Mouse (Mus musculus): ENCODE data around the gene Dpp7. TPM values are rescaled to one million over a fixed set of nuclear protein-coding genes. Genes with fewer than 3 reads are reported as not detected.

Gene Dpp7
- polyA plus RNA-seq, 1 experiment from 2014 or later: 21.4 TPM

DNA sequence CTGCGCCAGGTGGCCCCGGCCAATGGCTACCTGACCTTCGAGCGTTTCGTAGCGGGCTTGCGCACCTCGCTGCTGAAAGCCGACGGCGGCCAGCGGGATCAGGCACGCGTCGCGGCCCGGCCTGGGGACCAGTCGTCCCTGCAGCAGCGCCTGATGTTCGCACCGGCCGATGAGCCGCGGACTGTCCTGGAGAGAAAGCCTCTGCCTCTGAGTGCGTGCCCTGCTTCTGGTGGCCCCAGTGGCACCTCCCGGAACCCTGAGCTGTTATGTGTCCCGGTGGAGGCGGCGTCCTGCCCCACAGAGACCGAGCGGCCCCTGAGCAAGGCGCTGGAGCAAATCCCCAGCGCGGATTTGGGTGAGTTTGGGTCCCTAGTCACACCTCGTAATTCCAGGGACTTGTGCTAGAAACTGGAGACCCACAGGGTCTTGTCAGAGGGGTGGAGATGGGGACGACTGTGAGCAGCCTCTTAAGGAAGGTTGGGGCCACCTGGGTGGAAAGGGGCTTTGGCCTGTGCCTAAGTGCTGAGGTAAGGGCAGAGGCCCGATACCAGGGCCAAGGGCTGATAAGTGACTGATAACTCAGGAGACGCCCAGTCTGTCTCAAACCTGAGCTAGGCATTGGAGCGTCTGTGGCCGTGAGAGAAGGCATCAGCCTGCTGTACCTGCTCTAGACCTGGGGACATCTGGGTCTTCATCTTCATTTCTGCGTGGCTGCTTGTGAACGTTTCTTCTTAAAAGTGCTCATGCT is 16.7 kb upstream of the Dpp7 start:
- Histone ChIP-seq H3K9ac (ENCODE audit: low read length) (peak overlapping the region; percentile 79), H3K27ac (ENCODE audit: low read depth, low read length) (0 out of 2 replicates have a peak overlapping the region, but pooled peaks have one; percentile 44), H3K4me3 (ENCODE audit: low read depth, low read length) (peak overlapping the region; percentile 71), H3K4me2 (ENCODE audit: low read length) (peak overlapping the region; percentile 92), H3K4me1 (ENCODE audit: control insufficient read depth, insufficient read depth, low read length) (peaks cover 10% of the 10 kb centered on the region), H3K9me3 (replicated peaks; ENCODE audit: control insufficient read depth, low read length) (no peaks in the 10 kb centered on the region), H3K36me3 (ENCODE audit: control insufficient read depth, insufficient read depth, low read length) (peaks cover 21% of the 10 kb centered on the region), H3K27me3 (replicated peaks; ENCODE audit: control insufficient read depth, insufficient read depth, low read length) (no peaks in the 10 kb centered on the region)
- peak; percentile 18 for ATAC-seq
- DNase-seq (ENCODE audit: low spot score): no peak
- WGBS: 1% methylated on average over 42 of the region's 42 CpGs

DNA sequence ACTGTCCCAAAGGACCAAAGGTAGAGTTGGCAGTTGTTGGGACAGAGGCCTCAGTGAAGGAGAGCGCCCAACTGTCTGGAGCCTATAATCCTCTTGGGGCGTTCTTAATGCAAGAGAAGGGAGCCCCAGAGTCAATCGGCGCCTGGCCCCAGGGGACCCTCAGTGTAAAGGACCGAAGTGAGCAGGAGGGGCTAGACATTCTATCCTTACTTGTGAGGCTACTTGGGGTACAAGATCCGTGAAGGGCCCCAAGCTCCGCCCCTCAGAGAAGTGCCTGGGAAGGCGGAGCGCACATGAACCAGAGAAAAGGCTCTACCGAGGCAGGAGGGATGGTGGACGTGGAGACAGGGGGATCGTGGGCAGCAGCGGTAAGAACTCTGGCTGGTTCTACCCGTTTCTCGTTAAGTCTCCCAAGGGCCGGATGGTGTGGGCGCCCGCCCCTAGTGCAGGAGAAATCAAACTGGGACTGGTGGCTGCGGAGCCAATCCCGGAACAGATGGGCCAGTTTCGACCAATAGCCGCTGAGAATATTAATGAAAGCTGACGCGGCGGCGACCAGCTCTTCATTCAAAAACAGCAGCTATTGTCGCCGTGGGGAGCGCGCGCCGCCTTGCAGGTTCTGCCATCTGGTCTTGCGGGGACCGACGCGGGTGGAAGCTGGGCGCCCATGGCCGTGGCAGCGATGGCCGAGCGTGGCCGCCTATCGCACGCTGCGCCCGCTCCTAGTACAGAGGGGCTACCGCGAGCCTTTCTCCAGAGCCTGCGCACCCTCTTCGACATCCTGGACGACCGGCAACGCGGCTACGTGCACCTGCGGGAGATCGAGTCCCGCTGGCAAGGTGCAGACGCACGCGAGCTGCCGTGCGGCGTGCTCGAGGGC is 15.8 kb upstream of the Dpp7 start, which contains the start of gene Sapcd2:
Gene Sapcd2 (plus strand): TSS at position 558 of the 880 bp plus-strand sequence.
- H3K27ac ChIP-seq (ENCODE audit: low read depth, low read length): peak within 1 kb of the TSS; percentile 61; the same call in 1 of the 2 replicates
- peak within 1 kb of the TSS; percentile 71 for H3K4me3 ChIP-seq (ENCODE audit: low read depth, low read length)
- peaks cover 14% of the 10 kb centered on the region for H3K36me3 ChIP-seq (ENCODE audit: control insufficient read depth, insufficient read depth, low read length)
- ATAC-seq (peak; percentile 96), DNase-seq (ENCODE audit: low spot score) (peak; percentile 96)
- WGBS: 1% methylated on average over 65 of the region's 65 CpGs
- H3K9me3 ChIP-seq (replicated peaks; ENCODE audit: control insufficient read depth, low read length): no peaks in the 10 kb centered on the region
- H3K4me2 ChIP-seq (ENCODE audit: low read length): peak within 1 kb of the TSS; percentile 92
- no peaks in the 10 kb centered on the region for H3K27me3 ChIP-seq (replicated peaks; ENCODE audit: control insufficient read depth, insufficient read depth, low read length)
- H3K4me1 ChIP-seq (ENCODE audit: control insufficient read depth, insufficient read depth, low read length): peaks cover 10% of the 10 kb centered on the region
- H3K9ac ChIP-seq (ENCODE audit: low read length): peak within 1 kb of the TSS; percentile 79

DNA sequence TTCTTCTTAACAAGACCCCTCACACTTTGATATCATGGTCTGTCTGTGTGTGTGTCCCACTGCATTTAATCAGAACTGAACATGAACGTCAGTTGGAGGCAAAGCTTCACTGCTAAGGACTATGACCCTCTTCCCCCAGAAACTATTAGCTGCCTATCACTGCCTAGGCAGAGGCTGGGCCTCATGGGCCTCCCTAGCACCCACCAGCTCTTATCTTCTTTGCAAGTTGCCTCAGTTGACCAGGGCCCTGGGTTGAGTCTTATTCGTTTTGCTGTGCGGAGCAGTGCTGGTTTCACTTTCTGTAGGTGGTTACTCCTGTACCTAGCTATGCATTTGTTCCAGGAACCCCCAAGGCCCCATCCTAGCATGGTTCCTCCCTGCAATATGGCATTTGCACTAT is 13.8 kb upstream of the Dpp7 start:
- peaks cover 10% of the 10 kb centered on the region for H3K4me1 ChIP-seq (ENCODE audit: control insufficient read depth, insufficient read depth, low read length)
- no peak overlapping the region for H3K27ac ChIP-seq (ENCODE audit: low read depth, low read length)
- WGBS: 91% methylated on average over 3 of the region's 3 CpGs
- H3K27me3 ChIP-seq (replicated peaks; ENCODE audit: control insufficient read depth, insufficient read depth, low read length): peaks cover 13% of the 10 kb centered on the region; the same call in 1 of the 2 replicates
- no peak overlapping the region for H3K4me2 ChIP-seq (ENCODE audit: low read length)
- no peak overlapping the region for H3K4me3 ChIP-seq (ENCODE audit: low read depth, low read length)
- no peak overlapping the region for H3K9ac ChIP-seq (ENCODE audit: low read length)
- no peak for DNase-seq (ENCODE audit: low spot score)
- ATAC-seq: no peak
- no peaks in the 10 kb centered on the region for H3K36me3 ChIP-seq (ENCODE audit: control insufficient read depth, insufficient read depth, low read length)
- H3K9me3 ChIP-seq (replicated peaks; ENCODE audit: control insufficient read depth, low read length): no peaks in the 10 kb centered on the region

DNA sequence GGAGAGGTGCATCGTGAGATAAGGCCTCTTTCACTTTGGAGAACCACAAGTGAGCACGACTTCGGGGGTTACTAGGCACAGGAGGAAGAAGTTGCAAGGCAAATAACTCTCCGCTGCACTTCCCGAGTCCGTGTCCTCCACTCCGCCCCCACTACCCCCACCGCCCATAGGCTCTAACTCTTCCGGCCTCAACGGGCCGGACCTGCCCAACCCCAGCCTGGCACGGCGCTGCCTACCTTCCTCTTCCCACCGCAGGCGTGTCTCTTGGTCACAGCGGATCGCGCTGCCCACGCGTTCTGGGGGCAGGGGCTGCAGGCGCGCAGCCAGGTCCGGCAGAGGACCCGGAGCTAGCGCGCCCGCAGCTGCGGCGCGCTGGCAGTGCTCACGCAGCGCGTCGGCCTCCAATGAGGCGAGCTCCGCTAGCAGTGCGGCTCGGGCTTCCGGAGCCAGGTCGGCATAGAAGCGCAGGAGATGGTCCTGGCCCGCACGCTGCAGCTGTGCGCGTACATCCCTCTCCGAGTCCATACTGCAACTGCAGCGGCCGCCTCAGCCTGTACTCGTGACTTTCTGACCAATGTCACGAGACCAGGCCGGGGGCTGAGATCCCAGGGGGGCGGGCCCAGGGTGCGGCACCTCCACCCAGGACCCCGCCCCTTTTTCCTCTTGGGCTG is 9.1 kb upstream of the Dpp7 start, which contains the start of gene Uap1l1:
Gene Uap1l1 (minus strand): TSS at position 592 of the 671 bp plus-strand sequence.
- DNase-seq (ENCODE audit: low spot score): peak; percentile 63
- Histone ChIP-seq H3K4me1 (ENCODE audit: control insufficient read depth, insufficient read depth, low read length) (no peaks in the 10 kb centered on the region), H3K36me3 (ENCODE audit: control insufficient read depth, insufficient read depth, low read length) (no peaks in the 10 kb centered on the region), H3K9ac (ENCODE audit: low read length) (peak within 1 kb of the TSS; percentile 68), H3K9me3 (replicated peaks; ENCODE audit: control insufficient read depth, low read length) (no peaks in the 10 kb centered on the region), H3K27ac (ENCODE audit: low read depth, low read length) (no peak within 1 kb of the TSS), H3K4me2 (ENCODE audit: low read length) (peak within 1 kb of the TSS; percentile 98), H3K4me3 (ENCODE audit: low read depth, low read length) (peak within 1 kb of the TSS; percentile 46), H3K27me3 (replicated peaks; ENCODE audit: control insufficient read depth, insufficient read depth, low read length) (peaks cover 22% of the 10 kb centered on the region)
- 1% methylated on average over 51 of the region's 54 CpGs for WGBS
- peak; percentile 85 for ATAC-seq

DNA sequence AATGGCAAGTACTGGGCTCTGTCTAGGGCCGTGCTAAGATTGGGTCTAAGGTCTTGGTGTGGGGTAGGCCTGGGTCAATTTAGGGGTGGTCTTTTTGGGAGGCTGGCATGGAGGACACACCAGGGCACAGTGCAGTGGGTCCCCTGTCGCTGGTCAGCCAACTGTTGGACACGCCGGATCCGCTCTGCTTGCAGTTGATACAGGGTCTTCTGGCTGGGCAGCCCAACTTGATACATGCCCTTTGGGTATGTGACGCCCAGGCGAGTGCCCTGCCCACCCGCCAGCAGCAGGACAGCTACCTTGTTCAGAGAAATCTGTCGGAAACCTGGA is 8.6 kb upstream of the Dpp7 start:
- peak overlapping the region; percentile 68; the same call in 1 of the 2 replicates for H3K9ac ChIP-seq (ENCODE audit: low read length)
- peak overlapping the region; percentile 46 for H3K4me3 ChIP-seq (ENCODE audit: low read depth, low read length)
- peak overlapping the region; percentile 98 for H3K4me2 ChIP-seq (ENCODE audit: low read length)
- no peaks in the 10 kb centered on the region for H3K36me3 ChIP-seq (ENCODE audit: control insufficient read depth, insufficient read depth, low read length)
- DNase-seq (ENCODE audit: low spot score): no peak
- H3K27me3 ChIP-seq (replicated peaks; ENCODE audit: control insufficient read depth, insufficient read depth, low read length): peaks cover 22% of the 10 kb centered on the region
- no peak for ATAC-seq
- no peaks in the 10 kb centered on the region for H3K4me1 ChIP-seq (ENCODE audit: control insufficient read depth, insufficient read depth, low read length)
- no peak overlapping the region for H3K27ac ChIP-seq (ENCODE audit: low read depth, low read length)
- H3K9me3 ChIP-seq (replicated peaks; ENCODE audit: control insufficient read depth, low read length): no peaks in the 10 kb centered on the region
- WGBS: 28% methylated on average over 9 of the region's 9 CpGs

DNA sequence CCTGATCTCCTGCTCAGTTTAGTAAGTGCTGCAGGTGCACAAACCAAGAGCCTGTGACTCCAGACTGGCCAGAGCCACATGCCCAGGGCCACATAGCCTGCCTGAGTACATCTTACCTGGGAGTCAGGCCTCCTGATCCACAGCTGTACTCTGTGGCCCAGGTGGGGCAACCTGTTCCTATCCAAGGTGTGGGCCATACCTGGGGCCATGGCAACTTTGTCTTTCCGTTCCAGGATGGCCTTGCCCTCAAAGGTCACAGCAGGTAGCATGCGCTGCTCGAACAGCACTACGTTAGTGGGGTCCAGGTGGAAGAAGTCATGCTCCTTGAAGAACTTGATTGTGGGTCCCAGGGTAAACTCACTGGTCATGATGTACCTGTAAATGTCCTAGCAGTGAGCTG is 8.2 kb upstream of the Dpp7 start:
- no peak overlapping the region for H3K4me3 ChIP-seq (ENCODE audit: low read depth, low read length)
- H3K4me2 ChIP-seq (ENCODE audit: low read length): peak overlapping the region; percentile 98; the same call in 1 of the 2 replicates
- ATAC-seq: no peak
- peaks cover 22% of the 10 kb centered on the region for H3K27me3 ChIP-seq (replicated peaks; ENCODE audit: control insufficient read depth, insufficient read depth, low read length)
- no peaks in the 10 kb centered on the region for H3K36me3 ChIP-seq (ENCODE audit: control insufficient read depth, insufficient read depth, low read length)
- no peaks in the 10 kb centered on the region for H3K4me1 ChIP-seq (ENCODE audit: control insufficient read depth, insufficient read depth, low read length)
- H3K9ac ChIP-seq (ENCODE audit: low read length): no peak overlapping the region
- no peaks in the 10 kb centered on the region for H3K9me3 ChIP-seq (replicated peaks; ENCODE audit: control insufficient read depth, low read length)
- DNase-seq (ENCODE audit: low spot score): no peak
- no peak overlapping the region for H3K27ac ChIP-seq (ENCODE audit: low read depth, low read length)
- 88% methylated on average over 4 of the region's 4 CpGs for WGBS

DNA sequence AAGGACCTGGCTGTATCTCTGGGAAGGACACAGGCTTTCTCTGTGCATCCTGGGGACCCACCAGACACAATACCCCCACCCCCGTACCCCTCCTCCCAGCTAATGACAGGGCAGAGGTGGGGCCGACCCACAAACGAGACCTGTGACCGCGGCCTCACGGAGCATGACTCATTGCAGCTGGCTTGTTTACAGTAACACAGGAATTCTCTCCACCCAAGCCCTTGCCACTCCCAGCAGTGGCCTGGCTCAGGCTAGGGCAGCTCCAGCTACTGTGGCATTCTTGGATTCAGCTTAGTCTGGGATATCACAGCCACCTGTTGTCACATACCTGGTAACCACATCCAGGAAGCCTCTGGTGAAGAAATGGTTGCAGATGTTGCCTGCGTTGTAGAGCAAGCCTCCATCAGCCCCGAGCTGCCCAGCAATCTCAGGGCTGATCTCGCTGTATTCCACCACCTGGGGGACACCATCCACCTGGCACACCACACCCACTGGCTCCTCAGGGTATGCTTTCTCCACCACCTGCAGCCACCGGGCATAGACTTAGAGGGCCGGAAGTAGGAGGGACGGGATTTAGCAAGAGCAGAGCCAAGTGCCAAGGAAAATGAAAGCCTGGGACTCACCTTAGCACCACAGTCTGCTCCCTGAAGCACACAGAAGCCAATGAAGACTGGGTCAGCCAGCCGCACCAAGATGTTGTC is 7.5 kb upstream of the Dpp7 start:
- peaks cover 22% of the 10 kb centered on the region for H3K27me3 ChIP-seq (replicated peaks; ENCODE audit: control insufficient read depth, insufficient read depth, low read length)
- 63% methylated on average over 13 of the region's 13 CpGs for WGBS

DNA sequence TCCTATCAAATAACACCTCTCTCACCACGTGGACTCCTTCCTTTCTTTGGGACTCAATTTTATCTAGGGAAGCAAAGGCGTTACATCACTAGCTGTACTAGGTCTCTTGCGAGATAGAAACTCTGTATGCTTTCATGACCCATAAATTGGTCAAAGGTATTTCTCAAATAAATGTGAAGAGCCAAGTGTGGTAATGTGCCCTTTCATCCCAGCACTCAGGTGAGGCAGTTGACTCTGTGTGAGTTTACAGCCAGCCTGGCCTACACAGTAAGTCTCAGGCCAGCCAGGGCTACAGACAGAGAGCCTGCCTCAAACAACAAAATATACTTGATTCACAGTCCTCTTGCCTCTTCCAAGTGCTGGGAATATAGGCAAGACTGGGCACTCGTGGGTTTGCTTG is 3.7 kb upstream of the Dpp7 start:
- WGBS: 82% methylated on average over 4 of the region's 4 CpGs
- peaks cover 9% of the 10 kb centered on the region for H3K4me1 ChIP-seq (ENCODE audit: control insufficient read depth, insufficient read depth, low read length)
- H3K4me2 ChIP-seq (ENCODE audit: low read length): no peak overlapping the region
- H3K9me3 ChIP-seq (replicated peaks; ENCODE audit: control insufficient read depth, low read length): no peaks in the 10 kb centered on the region
- H3K9ac ChIP-seq (ENCODE audit: low read length): no peak overlapping the region
- DNase-seq (ENCODE audit: low spot score): no peak
- ATAC-seq: no peak
- H3K27ac ChIP-seq (ENCODE audit: low read depth, low read length): no peak overlapping the region
- H3K36me3 ChIP-seq (ENCODE audit: control insufficient read depth, insufficient read depth, low read length): no peaks in the 10 kb centered on the region
- peaks cover 9% of the 10 kb centered on the region for H3K27me3 ChIP-seq (replicated peaks; ENCODE audit: control insufficient read depth, insufficient read depth, low read length)
- no peak overlapping the region for H3K4me3 ChIP-seq (ENCODE audit: low read depth, low read length)

More for the DNA sequence above, 7.5 kb upstream of the Dpp7 start:
- no peaks in the 10 kb centered on the region for H3K4me1 ChIP-seq (ENCODE audit: control insufficient read depth, insufficient read depth, low read length)
- no peaks in the 10 kb centered on the region for H3K9me3 ChIP-seq (replicated peaks; ENCODE audit: control insufficient read depth, low read length)
- H3K9ac ChIP-seq (ENCODE audit: low read length): no peak overlapping the region
- H3K27ac ChIP-seq (ENCODE audit: low read depth, low read length): no peak overlapping the region
- no peak overlapping the region for H3K4me2 ChIP-seq (ENCODE audit: low read length)
- H3K4me3 ChIP-seq (ENCODE audit: low read depth, low read length): no peak overlapping the region
- H3K36me3 ChIP-seq (ENCODE audit: control insufficient read depth, insufficient read depth, low read length): no peaks in the 10 kb centered on the region
- no peak for DNase-seq (ENCODE audit: low spot score)
- ATAC-seq: no peak

All from forebrain, embryonic 14.5 days (tissue).